Mouse (Mus musculus) monocyte, adult 2 months (primary cell): ENCODE data around the gene Tulp3.
"Not testable (repeated sequence)": the region's sequence is repeated elsewhere in the genome, so short reads cannot be mapped to it uniquely, and the experiment has no call there.

Source experiments
- DNase-seq, 2 experiments: peaks; one replicate each; pipeline ENCODE4 v3.0.0; 2022; ENCODE audit warnings: low spot score in 2 of 2, low read depth in 1 of 2

The Tulp3 gene

GRCm38 (mm10) chr6:128361901-128362300 lies 6.2 kb upstream of the Tulp3 start:
- no peak for DNase-seq

- DNase-seq, result no peak
Measured at GRCm38 (mm10) chr6:128358999-128359398, 3.3 kb upstream of the Tulp3 start.

GRCm38 (mm10) chr6:128355201-128355681 lies 410 bp downstream of the Tulp3 start:
- DNase-seq, result no peak

GRCm38 (mm10) chr6:128354140-128354539 lies 1.5 kb downstream of the Tulp3 start:
- no peak for DNase-seq

GRCm38 (mm10) chr6:128349711-128350110 lies 5.9 kb downstream of the Tulp3 start:
- no peak for DNase-seq

GRCm38 (mm10) chr6:128346782-128347181 lies 8.9 kb downstream of the Tulp3 start:
- no peak for DNase-seq

- no peak for DNase-seq
Measured at GRCm38 (mm10) chr6:128345623-128346022, 10.0 kb downstream of the Tulp3 start.

GRCm38 (mm10) chr6:128341956-128342723 lies 13.5 kb downstream of the Tulp3 start:
- no peak for DNase-seq

GRCm38 (mm10) chr6:128338876-128339275 lies 16.8 kb downstream of the Tulp3 start:
- no peak for DNase-seq

GRCm38 (mm10) chr6:128337467-128337866 lies 18.2 kb downstream of the Tulp3 start:
- DNase-seq, result no peak

GRCm38 (mm10) chr6:128334397-128335124 lies 21.1 kb downstream of the Tulp3 start:
- DNase-seq, result peak in 1 of 2 experiments; percentile 15

GRCm38 (mm10) chr6:128318317-128318716 lies 37.3 kb downstream of the Tulp3 start:
- peak in 1 of 2 experiments; percentile 21 for DNase-seq

- no peak for DNase-seq
Measured at GRCm38 (mm10) chr6:128315597-128315996, 40.1 kb downstream of the Tulp3 start.

GRCm38 (mm10) chr6:128314796-128315195 lies 40.9 kb downstream of the Tulp3 start:
- DNase-seq, result no peak

- DNase-seq, result no peak
Measured at GRCm38 (mm10) chr6:128308311-128308710, 47.3 kb downstream of the Tulp3 start.

GRCm38 (mm10) chr6:128304801-128305200 lies 50.9 kb downstream of the Tulp3 start:
- no peak for DNase-seq

- DNase-seq, result not testable (repeated sequence)
Measured at GRCm38 (mm10) chr6:128302640-128303039, 53.0 kb downstream of the Tulp3 start.

- no peak for DNase-seq
Measured at GRCm38 (mm10) chr6:128301891-128302290, 53.8 kb downstream of the Tulp3 start.

- no peak for DNase-seq
Measured at GRCm38 (mm10) chr6:128301458-128301857, 54.2 kb downstream of the Tulp3 start.

- no peak for DNase-seq
Measured at GRCm38 (mm10) chr6:128300134-128301001, 55.3 kb downstream of the Tulp3 start, which contains the start of gene Tead4. TSS of gene Tead4 (minus strand) at chr6:128300823.
